Mouse (Mus musculus): Measurements from ENCODE around the gene Gm10803. TPM values are rescaled to one million over a fixed set of nuclear protein-coding genes. Genes with fewer than 3 reads are reported as not detected.

The Gm10803 gene
- not detected for total RNA-seq (2023)

DNA sequence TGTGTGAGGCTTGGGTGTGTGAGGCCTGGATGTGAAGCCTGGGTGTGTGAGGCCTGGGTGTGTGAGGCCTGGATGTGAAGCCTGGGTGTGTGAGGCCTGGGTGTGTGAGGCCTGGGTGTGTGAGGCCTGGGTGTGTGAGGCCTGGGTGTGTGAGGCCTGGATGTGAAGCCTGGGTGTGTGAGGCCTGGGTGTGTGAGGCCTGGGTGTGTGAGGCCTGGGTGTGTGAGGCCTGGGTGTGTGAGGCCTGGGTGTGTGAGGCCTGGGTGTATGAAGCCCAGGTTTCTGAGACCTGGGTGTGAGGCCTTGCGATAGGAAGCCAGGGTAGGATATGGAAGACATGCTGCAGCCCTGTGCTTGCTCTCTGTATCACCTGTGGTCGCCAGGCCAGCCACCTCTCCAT lies at the start of gene Gm10803:
Gm10803 (plus strand) TSS at position 301 of the 400 bp plus-strand sequence.

Other genes with a start within 250 kb of the Gm10803 start
- not detected for gene Tspan18, start 226.1 kb upstream of the Gm10803 start, total RNA-seq (2023)
- gene Cd82, start 97.4 kb upstream of the Gm10803 start, total RNA-seq (2023) = 143 TPM
- not detected for gene Alx4, start 81.8 kb downstream of the Gm10803 start, total RNA-seq (2023)